Mouse (Mus musculus) lung, embryonic 14.5 days (tissue): Measurements from ENCODE around the gene Gpsm2. TPM values are rescaled to one million over a fixed set of nuclear protein-coding genes. Genes with fewer than 3 reads are reported as not detected.
A peak's percentile ranks its signal among the peaks of the same experiment; 100 is the strongest.

Source experiments
- ATAC-seq: fragments of 200-750 bp; cut with Nextera tagmentation; 2 replicates; pipeline ENCODE4 v1.8.0; 2017; ENCODE audit warnings: mild to moderate bottlenecking, moderate TSS enrichment, moderate library complexity; ENCODE audit not compliant: insufficient read depth
- DNase-seq: peaks from one replicate; pipeline ENCODE4 v3.0.0-alpha.2; 2015
- H3K27ac ChIP-seq: fragments of 300-500 bp; sonication (generic); 2 replicates; pipeline ENCODE4 v1.5.1; 2014; ENCODE audit warnings: low read depth, mild to moderate bottlenecking, moderate library complexity
- H3K27me3 ChIP-seq: fragments of 300-500 bp; sonication (generic); 2 replicates; pipeline ENCODE4 v1.6.1; 2014; ENCODE audit warnings: low read length, control low read depth; ENCODE audit not compliant: insufficient read depth
- H3K36me3 ChIP-seq: fragments of 300-500 bp; sonication (generic); 2 replicates; pipeline ENCODE4 v1.6.1; 2014; ENCODE audit warnings: control low read depth; ENCODE audit not compliant: insufficient read depth
- H3K4me1 ChIP-seq: fragments of 300-500 bp; sonication (generic); 2 replicates; pipeline ENCODE4 v1.6.1; 2014; ENCODE audit warnings: antibody characterized with exemption, control low read depth; ENCODE audit not compliant: insufficient read depth
- H3K4me2 ChIP-seq: fragments of 300-500 bp; sonication (generic); 2 replicates; pipeline ENCODE4 v1.6.1; 2014; ENCODE audit warnings: mild to moderate bottlenecking
- H3K4me3 ChIP-seq: fragments of 300-500 bp; sonication (generic); 2 replicates; pipeline ENCODE4 v1.5.1; 2014; ENCODE audit warnings: low read depth, low read length
- H3K9ac ChIP-seq: fragments of 300-500 bp; sonication (generic); 2 replicates; pipeline ENCODE4 v1.6.1; 2014
- H3K9me3 ChIP-seq: fragments of 300-500 bp; sonication (generic); 2 replicates; pipeline ENCODE4 v1.6.1; 2016; ENCODE audit warnings: low read depth, low read length, control low read depth
- CTCF ChIP-seq: IDR thresholded peaks from 2 replicates; pipeline ENCODE4 v1.5.1; 2016; ENCODE audit warnings: antibody characterized with exemption, low read depth
- WGBS: fragments of 180-500 bp; shearing (Covaris S2); extraction: QIAGEN DNeasy Blood & Tissue Kit; methylation state at CpG from one replicate; pipeline ENCODE4 v1.1.7; 2014; 5-methylcytosine and 5-hydroxymethylcytosine counted together
- polyA plus RNA-seq: library from polyadenylated mRNA; unstranded; fragments of >200 nt; fragmentation: Nextera tagmentation; extraction: Ambion mirVana; gene quantifications from 2 replicates; pipeline ENCODE4 v1.2.1, GENCODE M21; 2014

The Gpsm2 gene
- polyA plus RNA-seq, 1 experiment from 2014 or later: 59.7 TPM

GRCm38 (mm10) chr3:108727344-108727743 is 5.2 kb upstream of the Gpsm2 start:
- H3K4me1 ChIP-seq: no peaks in the 10 kb centered on the region
- no peaks in the 10 kb centered on the region for H3K9me3 ChIP-seq
- no peaks in the 10 kb centered on the region for H3K36me3 ChIP-seq
- no peak overlapping the region for H3K4me3 ChIP-seq
- no peak for TF ChIP-seq CTCF
- no peak overlapping the region for H3K4me2 ChIP-seq
- H3K9ac ChIP-seq: no peak overlapping the region
- ATAC-seq: no peak
- DNase-seq: no peak
- H3K27ac ChIP-seq: no peak overlapping the region
- no peaks in the 10 kb centered on the region for H3K27me3 ChIP-seq

GRCm38 (mm10) chr3:108726413-108726812 is 4.3 kb upstream of the Gpsm2 start:
- WGBS: 83% methylated on average over 7 of the region's 7 CpGs

DNA sequence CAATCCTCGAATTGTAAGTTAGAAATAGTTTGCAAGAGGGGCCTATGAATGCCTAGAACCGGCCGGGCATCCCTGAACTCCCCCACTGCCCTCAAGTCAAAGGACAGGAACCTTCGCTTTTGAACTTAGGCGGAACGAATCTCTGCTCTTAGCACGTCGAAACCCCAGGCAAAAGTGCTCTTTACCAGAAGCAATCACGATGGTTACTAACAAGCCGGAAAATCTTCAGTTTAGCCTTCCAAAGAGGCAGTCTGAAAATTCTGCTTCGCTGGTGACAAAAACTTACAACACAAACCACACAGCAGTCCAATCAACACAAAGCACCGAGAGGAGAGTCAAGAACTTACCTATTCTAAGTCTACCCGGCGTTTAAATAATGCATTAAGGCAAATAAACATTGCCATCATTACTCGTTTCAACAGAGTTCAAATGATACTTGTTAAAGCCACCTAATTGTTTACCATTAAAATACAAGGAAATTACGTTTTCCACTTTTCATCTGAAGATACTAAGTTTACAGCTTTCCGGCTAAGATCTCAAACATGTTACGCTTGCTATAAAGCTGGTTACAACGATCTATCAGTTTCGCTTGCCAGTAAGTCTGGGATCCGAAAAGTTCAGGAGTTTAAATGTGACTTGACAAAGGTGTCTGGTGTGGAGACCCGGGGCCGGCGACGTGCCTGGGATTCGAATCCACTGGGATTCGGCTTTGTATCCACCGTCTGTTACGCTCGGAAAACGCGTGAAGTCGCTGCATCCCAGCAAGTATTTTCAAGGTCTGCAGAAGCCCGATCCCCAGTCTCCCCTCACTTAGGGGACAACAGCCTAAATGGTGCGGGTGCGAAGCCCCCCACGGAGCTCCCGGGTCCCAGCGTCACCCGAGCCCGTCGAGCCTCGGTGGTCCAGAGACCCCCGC is 775 bp downstream of the Gpsm2 start:
- WGBS: under 1% methylated on average over 44 of the region's 44 CpGs
- Histone ChIP-seq H3K36me3 (no peaks in the 10 kb centered on the region), H3K9ac (peak overlapping the region; percentile 85), H3K4me2 (peak overlapping the region; percentile 77), H3K4me1 (peaks cover 10% of the 10 kb centered on the region; the same call in 1 of the 2 replicates), H3K4me3 (peak overlapping the region; percentile 75), H3K27ac (peak overlapping the region; percentile 88), H3K27me3 (no peaks in the 10 kb centered on the region), H3K9me3 (no peaks in the 10 kb centered on the region)
- peak; percentile 83 for DNase-seq
- no peak; the same call in 1 of the 2 replicates for ATAC-seq
- peak; percentile 30 for TF ChIP-seq CTCF

More at GRCm38 (mm10) chr3:108726413-108726812, 4.3 kb upstream of the Gpsm2 start:
- no peak for DNase-seq
- no peak for ATAC-seq
- H3K4me1 ChIP-seq: no peaks in the 10 kb centered on the region
- H3K36me3 ChIP-seq: no peaks in the 10 kb centered on the region
- H3K4me2 ChIP-seq: no peak overlapping the region
- H3K27me3 ChIP-seq: no peaks in the 10 kb centered on the region
- no peak overlapping the region for H3K9ac ChIP-seq
- no peaks in the 10 kb centered on the region for H3K9me3 ChIP-seq
- H3K4me3 ChIP-seq: no peak overlapping the region
- TF ChIP-seq CTCF: no peak
- H3K27ac ChIP-seq: no peak overlapping the region

DNA sequence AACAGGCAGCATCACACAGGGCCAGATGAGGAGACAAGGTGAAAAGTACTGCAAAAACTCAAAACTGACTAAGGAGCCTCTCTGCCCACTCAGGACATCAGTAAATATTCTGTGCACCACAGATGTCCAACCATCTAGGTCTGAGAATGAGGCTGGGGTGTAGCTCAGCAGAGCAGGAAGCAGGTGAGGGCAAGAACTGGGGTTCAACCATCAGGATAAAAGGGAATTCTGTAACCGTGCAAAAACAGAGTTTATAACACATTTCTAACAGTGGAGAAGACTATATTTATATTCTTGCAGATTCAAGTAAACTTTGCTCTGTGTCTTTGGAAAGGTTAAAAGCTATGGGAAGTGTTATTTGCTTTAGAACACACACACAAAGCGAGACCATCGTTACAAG is 2.3 kb downstream of the Gpsm2 start:
- H3K27me3 ChIP-seq: 0 out of 2 replicates have a peak, but pooled peaks cover 4% of the 10 kb centered on the region
- ATAC-seq (no peak), DNase-seq (no peak)
- no peak overlapping the region for H3K9ac ChIP-seq
- H3K4me3 ChIP-seq: no peak overlapping the region
- TF ChIP-seq CTCF: no peak
- H3K4me2 ChIP-seq: peak overlapping the region; percentile 77
- H3K9me3 ChIP-seq: no peaks in the 10 kb centered on the region
- peaks cover 10% of the 10 kb centered on the region; the same call in 1 of the 2 replicates for H3K4me1 ChIP-seq
- no peaks in the 10 kb centered on the region for H3K36me3 ChIP-seq
- WGBS: 54% methylated on average over 3 of the region's 3 CpGs
- no peak overlapping the region for H3K27ac ChIP-seq

DNA sequence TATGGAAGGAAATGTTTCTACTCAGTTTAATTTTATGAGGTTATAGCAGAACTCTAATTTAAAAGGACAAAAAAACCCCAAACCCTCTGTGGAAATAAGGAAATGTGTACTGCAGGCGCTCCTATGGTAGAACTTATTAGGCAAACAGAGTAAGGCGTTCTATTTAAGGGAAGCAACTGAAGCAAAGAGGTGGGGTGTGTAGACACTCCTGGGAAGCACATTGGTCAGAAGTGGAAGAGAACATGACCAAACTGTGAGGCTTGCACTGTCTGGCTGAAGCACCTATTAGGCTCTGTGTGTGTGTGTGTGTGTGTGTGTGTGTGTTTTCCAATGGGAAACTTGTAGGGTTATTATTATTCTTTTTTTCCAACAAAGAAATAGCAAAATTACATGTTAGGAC is 2.8 kb downstream of the Gpsm2 start:
- Histone ChIP-seq H3K9ac (no peak overlapping the region), H3K4me3 (no peak overlapping the region), H3K27me3 (0 out of 2 replicates have a peak, but pooled peaks cover 4% of the 10 kb centered on the region), H3K36me3 (no peaks in the 10 kb centered on the region), H3K27ac (no peak overlapping the region), H3K4me1 (peaks cover 10% of the 10 kb centered on the region; the same call in 1 of the 2 replicates), H3K9me3 (no peaks in the 10 kb centered on the region), H3K4me2 (peak overlapping the region; percentile 77)
- WGBS: 71% methylated on average over 2 of the region's 2 CpGs
- TF ChIP-seq CTCF: no peak
- no peak for ATAC-seq
- DNase-seq: no peak

DNA sequence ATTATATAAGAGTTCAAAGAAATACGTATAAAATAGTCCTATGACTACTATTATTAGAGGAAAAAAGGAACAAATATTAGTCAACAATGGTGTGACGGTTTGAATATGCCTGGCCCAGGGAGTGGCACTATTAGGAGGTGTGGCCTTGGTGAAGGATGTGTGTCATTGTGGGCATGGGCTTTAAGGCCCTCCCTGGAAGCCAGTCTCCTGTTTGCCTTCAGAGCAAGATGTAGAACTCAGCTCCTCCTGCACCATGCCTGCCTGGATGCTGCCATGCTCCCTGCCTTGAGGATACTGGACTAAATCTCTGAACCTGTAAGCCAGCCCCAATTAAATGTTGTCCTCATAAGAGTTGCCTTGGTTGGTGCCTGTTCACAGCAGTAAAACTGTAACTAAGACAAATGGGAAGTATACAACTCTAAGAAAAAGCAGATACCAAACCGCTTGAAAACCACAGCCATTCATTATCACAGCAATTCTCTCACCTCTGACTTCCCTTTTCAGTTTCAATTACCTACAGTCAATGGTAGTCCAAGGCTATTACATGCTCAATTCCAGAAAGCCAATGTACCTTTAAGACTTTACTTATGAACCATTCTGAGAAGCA is 4.1 kb downstream of the Gpsm2 start:
- H3K27ac ChIP-seq: no peak overlapping the region
- no peaks in the 10 kb centered on the region for H3K36me3 ChIP-seq
- WGBS: 85% methylated on average over 3 of the region's 3 CpGs
- H3K27me3 ChIP-seq: 0 out of 2 replicates have a peak, but pooled peaks cover 4% of the 10 kb centered on the region
- H3K4me2 ChIP-seq: no peak overlapping the region
- no peaks in the 10 kb centered on the region for H3K9me3 ChIP-seq
- DNase-seq (no peak), ATAC-seq (no peak)
- H3K4me3 ChIP-seq: no peak overlapping the region
- H3K4me1 ChIP-seq: peaks cover 13% of the 10 kb centered on the region; the same call in 1 of the 2 replicates
- no peak for TF ChIP-seq CTCF
- H3K9ac ChIP-seq: no peak overlapping the region

DNA sequence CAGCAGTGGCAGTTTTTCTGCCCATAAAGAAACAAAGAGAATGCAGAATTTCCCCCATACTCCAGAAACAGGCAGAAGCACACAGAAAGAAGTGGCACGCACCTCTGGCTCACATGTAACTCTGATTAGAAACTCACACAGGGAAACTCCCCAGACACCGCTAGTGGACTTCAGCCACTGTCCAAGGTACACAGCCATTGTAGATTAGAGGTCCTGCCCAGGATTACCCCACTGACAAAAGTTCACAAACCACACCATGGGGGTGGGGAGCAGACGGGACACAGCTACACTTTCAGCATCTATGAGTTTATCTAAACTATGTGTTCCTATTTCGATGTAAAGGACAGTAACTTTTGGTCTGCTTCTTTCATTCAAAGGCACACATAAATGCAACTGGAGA is 7.3 kb downstream of the Gpsm2 start:
- 89% methylated on average over 4 of the region's 4 CpGs for WGBS
- Histone ChIP-seq H3K9ac (no peak overlapping the region), H3K4me3 (no peak overlapping the region), H3K36me3 (no peaks in the 10 kb centered on the region), H3K27ac (no peak overlapping the region), H3K4me2 (no peak overlapping the region), H3K4me1 (0 out of 2 replicates have a peak, but pooled peaks cover 6% of the 10 kb centered on the region), H3K9me3 (no peaks in the 10 kb centered on the region), H3K27me3 (0 out of 2 replicates have a peak, but pooled peaks cover 4% of the 10 kb centered on the region)
- DNase-seq: no peak
- no peak for TF ChIP-seq CTCF
- ATAC-seq: no peak
